9 mouse cellular contexts compared by ENCODE assay signal in genomic region chr6:90757427-90757883, GRCm38 (mm10).
DNase-seq lines count a peak whose midpoint lies in the region; ATAC-seq and TF ChIP-seq lines count a peak whose summit lies in the region.
"Had no signal": no experiment of that assay in that cellular context is flagged by ENCODE, and none has a peak within 500 bp of the region (broad histone marks: within the 10 kb centered on the region; RNA-seq: fewer than 3 reads in every experiment).

No protein-coding gene starts in this region.

- ATAC-seq in activated CD4-positive, CD25-positive, alpha-beta regulatory T cell, adult 4 months, result peak; percentile 79
- ATAC-seq in megakaryocyte progenitor cell, adult 5-6 weeks (replicated peaks; ENCODE audit: poor library complexity), result peak; percentile 61
- no peak for ATAC-seq in midbrain, embryonic 16.5 days
- no peak for ATAC-seq in stomach, postnatal 0 days (ENCODE audit: low FRiP score, low TSS enrichment)

- TF ChIP-seq CTCF in stomach, postnatal 0 days (IDR thresholded peaks at IDR 0.05; ENCODE audit: low read depth), result no peak

- no peak overlapping the region for H3K9ac ChIP-seq in midbrain, embryonic 16.5 days (ENCODE audit: low read depth, low read length)
- H3K9ac ChIP-seq in stomach, postnatal 0 days (ENCODE audit: low read length), result no peak overlapping the region
- H3K9ac ChIP-seq: embryonic facial prominence, embryonic 15.5 days had no signal

- H3K4me2 ChIP-seq in midbrain, embryonic 16.5 days (ENCODE audit: low read length), result no peak overlapping the region
- no peak overlapping the region for H3K4me2 ChIP-seq in stomach, postnatal 0 days (replicated peaks; ENCODE audit: low read depth)
- H3K4me2 ChIP-seq: embryonic facial prominence, embryonic 15.5 days had no signal

- no peaks in the 10 kb centered on the region for H3K27me3 ChIP-seq in midbrain, embryonic 16.5 days (ENCODE audit: control insufficient read depth, insufficient read depth, low read depth, low read length)
- H3K27me3 ChIP-seq in stomach, postnatal 0 days (ENCODE audit: control insufficient read depth, insufficient read depth, low read length), result no peaks in the 10 kb centered on the region
- H3K27me3 ChIP-seq: embryonic facial prominence, embryonic 15.5 days had no signal

- no peaks in the 10 kb centered on the region for H3K36me3 ChIP-seq in midbrain, embryonic 16.5 days (ENCODE audit: control insufficient read depth, insufficient read depth, low read length)
- H3K36me3 ChIP-seq in stomach, postnatal 0 days (ENCODE audit: control insufficient read depth, insufficient read depth, low read length), result no peaks in the 10 kb centered on the region
- H3K36me3 ChIP-seq: embryonic facial prominence, embryonic 15.5 days had no signal

- 67% methylated on average over 12 of the region's 12 CpGs for WGBS in midbrain, embryonic 16.5 days
- 67% methylated on average over 12 of the region's 12 CpGs for WGBS in stomach, postnatal 0 days

- no peak overlapping the region for H3K4me3 ChIP-seq in midbrain, embryonic 16.5 days (ENCODE audit: low read depth, low read length)
- no peak overlapping the region for H3K4me3 ChIP-seq in stomach, postnatal 0 days (ENCODE audit: low read depth, low read length)
- H3K4me3 ChIP-seq: embryonic facial prominence, embryonic 15.5 days had no signal

- H3K4me1 ChIP-seq in midbrain, embryonic 16.5 days (ENCODE audit: control insufficient read depth, insufficient read depth, low read length), result peaks cover 13% of the 10 kb centered on the region
- H3K4me1 ChIP-seq in stomach, postnatal 0 days (replicated peaks; ENCODE audit: control insufficient read depth, insufficient read depth), result no peaks in the 10 kb centered on the region

- no peak overlapping the region for H3K27ac ChIP-seq in midbrain, embryonic 16.5 days (ENCODE audit: low read length)
- H3K27ac ChIP-seq in stomach, postnatal 0 days (replicated peaks), result no peak overlapping the region
- H3K27ac ChIP-seq: embryonic facial prominence, embryonic 15.5 days had no signal

- no peaks in the 10 kb centered on the region for H3K9me3 ChIP-seq in midbrain, embryonic 16.5 days (replicated peaks; ENCODE audit: control insufficient read depth, low read length, poor library complexity, severe bottlenecking)
- no peaks in the 10 kb centered on the region for H3K9me3 ChIP-seq in stomach, postnatal 0 days (ENCODE audit: control insufficient read depth, low read length)
- H3K9me3 ChIP-seq: embryonic facial prominence, embryonic 15.5 days had no signal

- TF ChIP-seq EP300 in stomach, postnatal 0 days (optimal IDR thresholded peaks at IDR 0.05), result no peak

- peak; percentile 43 for DNase-seq in cerebellum, adult 9-11 months
- DNase-seq in cerebellum, adult 8-10 months, result no peak
- DNase-seq in kidney, postnatal 14 days, result peak; percentile 23
- DNase-seq in embryo, embryonic 9.5 days (ENCODE audit: extremely low spot score), result no peak
- DNase-seq in stomach, postnatal 0 days (ENCODE audit: low spot score), result no peak

Comparison
In these comparisons a context has a peak if more than half of its experiments do, and no peak if none do; other contexts are left out.
1. DNase-seq: peak in cerebellum, adult 9-11 months (single experiment) and kidney, postnatal 14 days (single experiment); none in cerebellum, adult 8-10 months (single experiment), embryo, embryonic 9.5 days (single experiment) and stomach, postnatal 0 days (single experiment).
2. ATAC-seq: peak in activated CD4-positive, CD25-positive, alpha-beta regulatory T cell, adult 4 months (single experiment) and megakaryocyte progenitor cell, adult 5-6 weeks (single experiment); none in midbrain, embryonic 16.5 days (single experiment) and stomach, postnatal 0 days (single experiment).